Mouse (Mus musculus): ENCODE results near the gene Eml1. TPM values are rescaled to one million over a fixed set of nuclear protein-coding genes. Genes with fewer than 3 reads are reported as not detected.
A peak's percentile ranks its signal among the peaks of the same experiment; 100 is the strongest.
"Not testable (repeated sequence)": the region's sequence is repeated elsewhere in the genome, so short reads cannot be mapped to it uniquely, and the experiment has no call there.

Gene Eml1
- polyA plus RNA-seq, 1 experiment from 2014 or later: 77.5 TPM

DNA sequence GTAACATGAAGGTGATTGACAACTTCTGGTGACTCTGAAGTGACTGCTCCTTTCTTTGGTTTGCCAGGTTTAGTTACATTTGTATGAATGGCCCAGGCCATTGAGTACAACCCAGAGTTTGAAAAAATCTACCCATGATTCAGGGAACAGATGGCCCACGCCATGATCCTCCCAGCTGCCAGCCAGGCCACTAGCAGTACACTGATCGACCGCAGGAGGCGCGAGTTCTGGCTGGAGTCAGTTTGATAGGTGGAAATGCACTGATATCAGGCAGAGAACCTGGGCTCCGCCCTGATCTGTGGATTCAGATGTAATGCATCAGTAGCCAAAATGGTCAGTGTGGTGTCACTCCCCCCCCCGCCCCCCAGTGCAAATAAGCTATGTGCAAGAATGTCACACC is 120.2 kb downstream of the Eml1 start:
- H3K36me3 ChIP-seq: peaks cover 6% of the 10 kb centered on the region; the same call in 1 of the 2 replicates
- no peak for ATAC-seq (replicated peaks; ENCODE audit: low FRiP score)
- WGBS: 62% methylated on average over 7 of the region's 7 CpGs

DNA sequence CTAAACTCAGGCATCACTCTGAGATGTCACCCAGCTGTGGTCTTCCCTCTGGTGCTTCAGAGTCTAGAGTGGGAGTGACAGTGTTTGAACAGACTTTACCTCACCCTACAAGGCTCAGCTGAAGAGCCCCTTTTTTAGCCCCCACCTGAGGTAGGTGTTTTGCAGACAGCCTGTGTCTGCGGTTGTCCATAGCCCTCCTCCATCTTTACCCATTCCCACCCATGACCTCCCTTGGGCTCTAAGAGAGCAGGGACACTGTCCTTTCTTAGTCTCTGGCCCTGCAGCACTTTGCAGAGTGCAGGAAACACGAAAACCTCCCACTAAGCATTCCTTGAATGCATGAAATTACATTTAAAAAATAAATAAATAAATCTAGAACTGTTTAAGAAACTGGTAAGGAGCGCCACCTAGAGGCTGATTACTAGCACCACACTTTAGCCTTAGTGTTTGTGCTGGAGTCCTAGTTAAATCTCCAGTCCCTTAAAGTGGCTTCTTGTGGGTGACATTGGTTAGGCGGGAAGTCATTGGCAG is 123.3 kb downstream of the Eml1 start:
- 22% methylated on average over 4 of the region's 4 CpGs for WGBS
- Histone ChIP-seq H3K27me3 (no peaks in the 10 kb centered on the region), H3K4me2 (no peak overlapping the region), H3K9ac (no peak overlapping the region), H3K27ac (peak overlapping the region; percentile 71), H3K36me3 (peaks cover 6% of the 10 kb centered on the region; the same call in 1 of the 2 replicates), H3K4me1 (peaks cover 42% of the 10 kb centered on the region), H3K9me3 (replicated peaks) (no peaks in the 10 kb centered on the region), H3K4me3 (replicated peaks) (no peak overlapping the region)
- peak; percentile 58; the same call in 1 of the 2 replicates for ATAC-seq (replicated peaks; ENCODE audit: low FRiP score)

More for the DNA sequence above, 120.2 kb downstream of the Eml1 start:
- Histone ChIP-seq H3K27me3 (no peaks in the 10 kb centered on the region), H3K4me2 (no peak overlapping the region), H3K4me1 (peaks cover 25% of the 10 kb centered on the region), H3K9me3 (replicated peaks) (no peaks in the 10 kb centered on the region), H3K9ac (no peak overlapping the region), H3K27ac (no peak overlapping the region), H3K4me3 (replicated peaks) (no peak overlapping the region)

DNA sequence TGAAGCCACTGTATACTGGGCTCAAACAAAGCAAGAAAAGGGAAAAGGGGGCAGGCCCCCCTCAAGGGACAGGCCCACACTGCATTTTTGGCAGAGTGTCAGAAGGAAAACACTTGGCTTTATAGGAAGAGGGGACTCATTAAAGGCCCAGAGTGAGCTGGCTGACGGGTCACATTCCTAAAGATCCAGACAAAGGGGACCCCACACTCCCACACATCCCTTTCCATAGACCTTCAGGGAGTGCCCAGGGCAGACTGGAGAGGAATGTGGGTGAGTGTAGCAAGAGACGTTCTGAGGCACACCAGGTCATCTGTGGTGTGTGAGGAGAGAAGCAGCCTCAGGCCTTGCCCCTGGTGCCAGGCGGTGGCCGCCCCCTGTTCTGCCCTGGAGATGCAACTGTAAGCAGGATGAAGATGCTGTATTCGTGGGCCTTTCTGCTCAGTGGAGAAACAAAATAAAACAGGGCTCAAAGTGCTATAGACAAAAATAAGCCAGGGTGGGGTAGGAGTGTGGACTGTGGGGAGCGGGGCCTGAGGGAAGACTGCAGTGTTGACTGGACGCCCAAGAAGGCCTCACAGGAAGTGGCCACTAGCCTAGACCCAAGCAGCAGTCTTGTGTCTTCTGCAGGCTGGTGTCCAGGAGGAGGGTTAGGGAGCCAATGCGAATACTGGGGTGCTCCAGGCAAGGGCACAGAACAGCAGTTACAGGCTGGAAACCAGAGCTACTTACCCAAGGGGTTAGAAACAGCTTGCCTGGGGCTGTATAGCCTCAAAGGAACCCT is 124.9 kb downstream of the Eml1 start:
- Histone ChIP-seq H3K4me2 (no peak overlapping the region), H3K4me3 (replicated peaks) (no peak overlapping the region), H3K27ac (peak overlapping the region; percentile 81), H3K36me3 (peaks cover under 1% of the 10 kb centered on the region; the same call in 1 of the 2 replicates), H3K4me1 (peaks cover 49% of the 10 kb centered on the region), H3K9ac (no peak overlapping the region), H3K27me3 (no peaks in the 10 kb centered on the region), H3K9me3 (replicated peaks) (no peaks in the 10 kb centered on the region)
- 51% methylated on average over 8 of the region's 8 CpGs for WGBS
- peak; percentile 54 for ATAC-seq (replicated peaks; ENCODE audit: low FRiP score)

DNA sequence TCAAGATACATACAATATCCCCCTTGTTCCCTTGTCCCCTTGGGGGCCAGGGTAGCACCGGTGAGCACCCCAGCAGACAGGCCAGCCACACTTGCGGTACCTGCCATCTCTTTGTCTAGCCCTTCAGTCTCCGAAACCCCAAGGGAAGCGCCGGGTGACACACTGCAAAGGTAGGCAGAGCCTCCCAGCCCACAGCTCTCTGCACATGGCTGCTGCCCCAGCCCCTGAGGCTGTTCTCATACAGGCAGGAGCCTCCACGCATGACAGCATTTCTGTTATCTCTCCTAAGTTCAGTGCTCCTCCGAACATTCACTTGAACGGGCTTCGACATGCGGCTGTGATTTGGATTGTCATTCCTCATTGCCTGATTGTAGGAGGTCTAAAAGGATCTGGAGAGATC is 132.3 kb downstream of the Eml1 start:
- 58% methylated on average over 10 of the region's 10 CpGs for WGBS
- H3K4me3 ChIP-seq (replicated peaks): no peak overlapping the region
- H3K4me2 ChIP-seq: peak overlapping the region; percentile 24
- no peaks in the 10 kb centered on the region for H3K9me3 ChIP-seq (replicated peaks)
- H3K4me1 ChIP-seq: peaks cover 24% of the 10 kb centered on the region
- H3K36me3 ChIP-seq: peaks cover 3% of the 10 kb centered on the region; the same call in 1 of the 2 replicates
- H3K9ac ChIP-seq: no peak overlapping the region
- H3K27ac ChIP-seq: no peak overlapping the region
- ATAC-seq (replicated peaks; ENCODE audit: low FRiP score): peak; percentile 77
- no peaks in the 10 kb centered on the region for H3K27me3 ChIP-seq

DNA sequence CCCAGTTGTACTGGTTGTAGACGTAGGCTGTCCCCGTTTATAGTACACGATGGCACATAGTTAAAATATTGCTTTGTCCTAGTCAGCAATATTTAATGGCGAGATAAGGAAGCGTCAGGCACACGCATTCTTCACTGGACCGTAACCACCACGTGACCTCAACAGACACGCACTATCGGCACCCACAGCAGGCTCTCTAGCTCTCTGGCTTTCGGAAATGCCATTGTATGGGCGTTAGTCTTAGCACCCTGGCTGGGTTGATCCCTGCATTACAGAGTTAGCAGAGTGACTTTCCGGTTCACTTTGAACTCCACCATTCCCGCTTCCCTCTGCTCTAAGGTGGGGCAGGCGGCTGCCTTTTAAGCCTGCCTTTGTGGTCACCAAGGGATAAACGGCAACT is 132.8 kb downstream of the Eml1 start:
- no peaks in the 10 kb centered on the region for H3K9me3 ChIP-seq (replicated peaks)
- H3K9ac ChIP-seq: no peak overlapping the region
- H3K4me3 ChIP-seq (replicated peaks): no peak overlapping the region
- 45% methylated on average over 16 of the region's 16 CpGs for WGBS
- peak overlapping the region; percentile 24 for H3K4me2 ChIP-seq
- no peaks in the 10 kb centered on the region for H3K27me3 ChIP-seq
- no peak overlapping the region for H3K27ac ChIP-seq
- ATAC-seq (replicated peaks; ENCODE audit: low FRiP score): no peak; the same call in 1 of the 2 replicates
- H3K4me1 ChIP-seq: peaks cover 23% of the 10 kb centered on the region
- H3K36me3 ChIP-seq: peaks cover 3% of the 10 kb centered on the region; the same call in 1 of the 2 replicates

DNA sequence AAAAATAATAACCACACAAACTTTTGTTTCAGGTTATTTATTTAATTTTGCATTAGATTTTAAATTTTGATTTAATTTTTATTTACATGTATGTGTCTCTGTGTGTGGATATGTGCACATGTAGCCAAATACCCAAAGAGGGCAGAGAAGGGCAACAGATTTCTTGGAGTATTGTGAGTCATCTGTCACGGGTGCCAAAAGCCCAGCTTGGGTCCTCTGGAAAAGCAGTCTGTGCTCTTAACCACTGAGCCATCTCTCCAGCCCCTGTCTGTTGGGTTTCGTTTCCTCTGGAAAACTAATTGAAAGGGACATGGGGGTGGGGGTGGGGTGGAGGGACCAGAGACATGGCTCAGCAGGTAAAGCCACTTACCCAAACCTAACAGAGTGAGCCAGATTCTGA is 135.1 kb downstream of the Eml1 start:
- H3K4me1 ChIP-seq: peaks cover 18% of the 10 kb centered on the region
- no peak overlapping the region for H3K9ac ChIP-seq
- no peak for ATAC-seq (replicated peaks; ENCODE audit: low FRiP score)
- 87% methylated on average over 2 of the region's 2 CpGs for WGBS
- no peak overlapping the region for H3K4me2 ChIP-seq
- H3K27ac ChIP-seq: no peak overlapping the region
- no peaks in the 10 kb centered on the region for H3K9me3 ChIP-seq (replicated peaks)
- no peaks in the 10 kb centered on the region for H3K27me3 ChIP-seq
- H3K4me3 ChIP-seq (replicated peaks): no peak overlapping the region
- H3K36me3 ChIP-seq: peaks cover 3% of the 10 kb centered on the region; the same call in 1 of the 2 replicates

DNA sequence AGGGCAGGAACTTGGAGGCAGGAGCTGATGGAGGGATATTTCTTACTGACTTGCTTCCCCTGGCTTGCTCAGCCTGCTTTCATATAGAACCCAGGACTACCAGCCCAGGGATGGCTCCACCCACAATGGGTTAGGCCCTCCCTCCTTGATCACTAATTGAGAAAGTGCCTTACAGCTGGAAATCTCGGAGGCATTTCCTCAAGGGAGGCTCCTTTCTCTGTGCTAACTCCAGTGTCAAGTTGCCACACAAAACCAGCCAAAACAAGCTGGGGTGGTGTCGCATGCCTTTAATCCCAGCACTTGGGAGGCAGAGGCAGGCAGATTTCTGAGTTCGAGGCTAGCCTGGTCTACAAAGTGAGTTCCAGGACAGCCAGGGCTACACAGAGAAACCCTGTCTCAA is 136.3 kb downstream of the Eml1 start:
- H3K4me3 ChIP-seq (replicated peaks); H3K27ac ChIP-seq; H3K9me3 ChIP-seq (replicated peaks); H3K4me2 ChIP-seq; ATAC-seq (replicated peaks; ENCODE audit: low FRiP score); H3K27me3 ChIP-seq; H3K9ac ChIP-seq; H3K36me3 ChIP-seq: not testable (repeated sequence)
- WGBS: 89% methylated on average over 3 of the region's 3 CpGs
- H3K4me1 ChIP-seq: peaks cover 18% of the 10 kb centered on the region

DNA sequence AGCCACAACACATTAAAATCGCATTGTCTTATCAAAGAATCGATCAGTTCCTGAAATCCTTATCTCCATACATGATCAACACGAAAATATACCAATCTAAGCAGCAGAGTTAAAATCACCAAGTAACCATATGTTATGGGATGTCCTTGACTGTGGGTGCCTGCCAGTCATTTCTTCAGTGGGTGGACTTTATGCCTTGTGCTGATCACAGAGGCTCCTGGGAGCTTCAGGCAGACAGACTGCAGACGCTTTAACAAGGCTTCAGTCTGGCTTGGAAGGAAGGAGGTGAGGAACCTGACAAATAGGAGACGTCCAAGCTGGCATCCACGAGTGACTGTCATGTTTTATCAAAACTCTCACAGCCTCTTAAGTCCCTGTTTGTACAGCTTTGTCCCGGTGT is 139.8 kb downstream of the Eml1 start:
- H3K36me3 ChIP-seq: peaks cover 30% of the 10 kb centered on the region
- no peak for ATAC-seq (replicated peaks; ENCODE audit: low FRiP score)
- no peaks in the 10 kb centered on the region for H3K9me3 ChIP-seq (replicated peaks)
- no peaks in the 10 kb centered on the region for H3K27me3 ChIP-seq
- 67% methylated on average over 7 of the region's 7 CpGs for WGBS
- H3K9ac ChIP-seq: no peak overlapping the region
- H3K4me2 ChIP-seq: no peak overlapping the region
- no peak overlapping the region for H3K4me3 ChIP-seq (replicated peaks)
- peaks cover 3% of the 10 kb centered on the region; the same call in 1 of the 2 replicates for H3K4me1 ChIP-seq
- H3K27ac ChIP-seq: no peak overlapping the region

DNA sequence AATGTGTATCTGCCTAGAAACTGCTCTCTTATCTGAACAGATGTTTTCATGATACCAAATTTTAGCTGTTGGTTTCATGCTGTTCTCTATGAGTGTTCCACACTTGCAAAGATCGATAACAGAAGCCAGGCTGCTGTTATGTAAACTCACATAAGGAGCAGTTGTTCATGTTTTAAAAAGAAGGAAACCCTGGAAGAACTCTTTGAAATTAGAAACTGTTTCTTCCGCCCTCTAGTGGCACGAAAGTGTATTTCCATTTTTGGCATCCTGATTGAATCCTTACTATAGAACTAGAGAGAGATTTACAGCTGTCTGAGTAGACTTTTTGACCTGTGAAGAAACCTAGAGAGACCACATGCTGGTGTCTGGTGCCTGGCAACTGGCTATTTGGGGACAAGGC is 140.3 kb downstream of the Eml1 start:
- Histone ChIP-seq H3K4me3 (replicated peaks) (no peak overlapping the region), H3K4me1 (peaks cover 3% of the 10 kb centered on the region; the same call in 1 of the 2 replicates), H3K9ac (no peak overlapping the region), H3K4me2 (no peak overlapping the region), H3K36me3 (peaks cover 30% of the 10 kb centered on the region), H3K9me3 (replicated peaks) (no peaks in the 10 kb centered on the region), H3K27ac (no peak overlapping the region), H3K27me3 (no peaks in the 10 kb centered on the region)
- no peak for ATAC-seq (replicated peaks; ENCODE audit: low FRiP score)
- WGBS: 7% methylated on average over 3 of the region's 3 CpGs

DNA sequence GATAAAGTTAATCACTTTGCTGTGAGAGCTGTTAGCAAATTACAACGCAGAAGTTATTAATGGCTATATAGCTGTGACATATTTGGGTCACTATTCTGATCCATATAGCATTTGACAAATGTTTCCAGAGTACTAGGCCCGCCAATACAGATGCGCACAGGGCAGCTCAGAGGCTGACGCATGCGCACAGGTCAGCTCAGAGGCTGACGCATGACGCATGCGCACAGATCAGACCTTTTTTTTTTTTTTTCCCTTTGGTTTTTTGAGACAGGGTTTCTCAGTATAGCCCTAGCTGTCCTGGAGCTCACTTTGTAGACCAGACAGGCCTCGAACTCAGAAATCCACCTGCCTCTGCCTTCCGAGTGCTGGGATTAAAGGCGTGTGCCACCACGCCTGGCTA is 144.7 kb downstream of the Eml1 start:
- H3K27me3 ChIP-seq: no peaks in the 10 kb centered on the region
- no peak for ATAC-seq (replicated peaks; ENCODE audit: low FRiP score)
- H3K4me2 ChIP-seq: no peak overlapping the region
- H3K9me3 ChIP-seq (replicated peaks): no peaks in the 10 kb centered on the region
- peaks cover 40% of the 10 kb centered on the region for H3K36me3 ChIP-seq
- no peak overlapping the region for H3K9ac ChIP-seq
- 94% methylated on average over 12 of the region's 12 CpGs for WGBS
- H3K4me1 ChIP-seq: peaks cover 3% of the 10 kb centered on the region; the same call in 1 of the 2 replicates
- H3K4me3 ChIP-seq (replicated peaks): no peak overlapping the region
- H3K27ac ChIP-seq: no peak overlapping the region

DNA sequence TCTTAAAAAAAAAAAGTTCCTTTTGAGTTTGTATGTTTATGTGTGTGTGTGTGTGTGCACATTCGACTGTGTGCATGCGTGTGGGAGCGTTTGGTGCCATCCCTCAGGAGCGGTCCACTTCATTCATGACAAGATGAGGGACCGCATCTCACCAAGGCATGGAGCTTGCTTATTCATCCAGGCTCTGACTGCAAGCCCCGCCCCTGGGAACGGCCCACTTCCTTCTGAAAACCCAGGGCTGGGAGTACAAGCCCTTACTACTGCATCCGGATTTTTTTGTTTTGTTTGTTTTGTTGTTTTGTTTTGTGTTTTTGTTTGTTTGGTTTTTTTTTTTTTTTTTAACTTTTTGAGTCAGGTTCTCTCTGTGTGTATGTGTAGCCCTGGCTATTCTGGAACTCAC is 148.6 kb downstream of the Eml1 start:
- 59% methylated on average over 8 of the region's 8 CpGs for WGBS
- no peaks in the 10 kb centered on the region for H3K9me3 ChIP-seq (replicated peaks)

DNA sequence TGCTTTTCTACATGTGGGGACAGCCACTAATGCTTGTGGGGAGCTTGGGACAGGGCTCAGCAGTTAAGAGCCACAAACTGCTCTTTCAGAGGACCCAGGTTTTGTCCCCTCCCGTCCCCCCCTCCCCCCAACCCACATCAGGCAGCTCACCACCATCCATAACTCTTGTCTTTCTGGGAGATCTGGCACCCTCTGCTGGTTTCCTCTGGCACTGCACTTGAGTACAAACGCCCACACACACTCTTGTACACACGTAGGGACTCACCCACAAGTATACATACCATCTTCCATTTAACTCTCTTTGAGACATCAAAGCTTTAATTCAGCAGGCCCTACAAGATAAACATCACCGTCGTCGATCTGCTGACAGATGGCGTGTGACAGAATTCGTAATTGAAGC is 158.5 kb downstream of the Eml1 start:
- Histone ChIP-seq H3K27me3 (no peaks in the 10 kb centered on the region), H3K4me2 (no peak overlapping the region), H3K36me3 (peaks cover 35% of the 10 kb centered on the region; the same call in 1 of the 2 replicates), H3K9me3 (replicated peaks) (no peaks in the 10 kb centered on the region), H3K27ac (no peak overlapping the region), H3K9ac (no peak overlapping the region), H3K4me3 (replicated peaks) (no peak overlapping the region), H3K4me1 (peaks cover 6% of the 10 kb centered on the region)
- 41% methylated on average over 8 of the region's 8 CpGs for WGBS
- ATAC-seq (replicated peaks; ENCODE audit: low FRiP score): 0 out of 2 replicates have a peak, but pooled peaks have one; percentile 12

More for the DNA sequence above, 148.6 kb downstream of the Eml1 start:
- H3K36me3 ChIP-seq: peaks cover 59% of the 10 kb centered on the region
- no peaks in the 10 kb centered on the region for H3K4me1 ChIP-seq
- H3K4me2 ChIP-seq: no peak overlapping the region
- ATAC-seq (replicated peaks; ENCODE audit: low FRiP score): no peak
- no peaks in the 10 kb centered on the region for H3K27me3 ChIP-seq
- no peak overlapping the region for H3K27ac ChIP-seq
- no peak overlapping the region for H3K9ac ChIP-seq
- H3K4me3 ChIP-seq (replicated peaks): no peak overlapping the region

Measured in kidney, embryonic 15.5 days (tissue).